Mouse (Mus musculus) ES-E14 (cell line): ENCODE measurements around the gene Slc6a9. TPM values are rescaled to one million over a fixed set of nuclear protein-coding genes. Genes with fewer than 3 reads are reported as not detected.

Experiments
- DNase-seq: peaks from one replicate; pipeline ENCODE4 v3.0.0-alpha.2; 2013; ENCODE audit warnings: low read depth, low spot score
- H3K27ac ChIP-seq: 2 replicates; pipeline ENCODE4 v1.5.1; 2012; ENCODE audit warnings: low read depth, mild to moderate bottlenecking, low read length, moderate library complexity, mixed read lengths; ENCODE audit not compliant: poor library complexity, insufficient read depth, severe bottlenecking
- H3K36me3 ChIP-seq: 2 replicates; pipeline ENCODE4 v1.6.1; 2012; ENCODE audit warnings: mild to moderate bottlenecking, low read length, moderate library complexity, mixed read lengths; ENCODE audit not compliant: control insufficient read depth, poor library complexity, insufficient read depth, severe bottlenecking
- H3K4me1 ChIP-seq, 2 experiments: fragments of 150-350 bp in 1 of 2; sonication (generic) in 1 of 2; 2 replicates each; pipeline ENCODE4 v1.6.1; 2012; ENCODE audit warnings: low read length in 2 of 2, mild to moderate bottlenecking in 1 of 2, mixed read lengths in 1 of 2; ENCODE audit not compliant: control insufficient read depth in 2 of 2, insufficient read depth in 2 of 2, poor library complexity in 1 of 2
- H3K4me3 ChIP-seq, 2 experiments: fragments of 150-350 bp in 1 of 2; sonication (generic) in 1 of 2; 2 replicates each; pipeline ENCODE4 v1.5.1; 2012; ENCODE audit warnings: low read length in 2 of 2, low read depth in 1 of 2, mild to moderate bottlenecking in 1 of 2, mixed read lengths in 1 of 2; ENCODE audit not compliant: insufficient read depth in 1 of 2, poor library complexity in 1 of 2, severe bottlenecking in 1 of 2
- H3K9ac ChIP-seq: 2 replicates; pipeline ENCODE4 v1.6.1; 2012; ENCODE audit warnings: low read depth, mild to moderate bottlenecking, low read length, mixed read lengths; ENCODE audit not compliant: poor library complexity, insufficient read depth, severe bottlenecking
- H3K9me3 ChIP-seq: fragments of 150-350 bp; sonication (generic); 2 replicates; pipeline ENCODE4 v1.6.1; 2012; ENCODE audit warnings: low read depth, mild to moderate bottlenecking, low read length; ENCODE audit not compliant: control insufficient read depth, insufficient read depth
- CHD2 ChIP-seq: IDR thresholded peaks from 2 replicates; pipeline ENCODE4 v1.6.1; 2014; ENCODE audit warnings: mild to moderate bottlenecking, low read depth, low read length, inconsistent platforms
- HCFC1 ChIP-seq: IDR thresholded peaks from 2 replicates; pipeline ENCODE4 v1.6.1; 2012; ENCODE audit warnings: low read length, inconsistent platforms, borderline replicate concordance; ENCODE audit not compliant: insufficient read depth
- MAFK ChIP-seq: IDR thresholded peaks from 2 replicates; pipeline ENCODE4 v1.6.1; 2014; ENCODE audit warnings: mild to moderate bottlenecking, low read depth, low read length, inconsistent platforms; ENCODE audit not compliant: insufficient read depth
- ZC3H11A ChIP-seq: IDR thresholded peaks from 2 replicates; pipeline ENCODE4 v1.6.1; 2012; ENCODE audit warnings: low read depth, mild to moderate bottlenecking, inconsistent platforms, low read length, borderline replicate concordance
- ZNF384 ChIP-seq: IDR thresholded peaks from 2 replicates; pipeline ENCODE4 v1.6.1; 2012; ENCODE audit warnings: low read depth, low read length, inconsistent platforms
- in situ Hi-C, 2 experiments: fragments of 600-800 bp; cut with MboI; formaldehyde crosslinking; loops; one replicate each; pipeline ENCODE4 v1.15.1; 2025; ENCODE audit warnings: low sequenced_read_pairs in 2 of 2, inconsistent platforms in 1 of 2; ENCODE audit not compliant: unreplicated experiment in 2 of 2
- total RNA-seq: library from RNA; depleted of rRNA; stranded (reverse); fragments of 300-350 nt; gene quantifications from 2 replicates; pipeline ENCODE4 v1.2.3, GENCODE M21; 2012

The Slc6a9 gene
- total RNA-seq, 1 experiment, result 6.9 TPM

DNA sequence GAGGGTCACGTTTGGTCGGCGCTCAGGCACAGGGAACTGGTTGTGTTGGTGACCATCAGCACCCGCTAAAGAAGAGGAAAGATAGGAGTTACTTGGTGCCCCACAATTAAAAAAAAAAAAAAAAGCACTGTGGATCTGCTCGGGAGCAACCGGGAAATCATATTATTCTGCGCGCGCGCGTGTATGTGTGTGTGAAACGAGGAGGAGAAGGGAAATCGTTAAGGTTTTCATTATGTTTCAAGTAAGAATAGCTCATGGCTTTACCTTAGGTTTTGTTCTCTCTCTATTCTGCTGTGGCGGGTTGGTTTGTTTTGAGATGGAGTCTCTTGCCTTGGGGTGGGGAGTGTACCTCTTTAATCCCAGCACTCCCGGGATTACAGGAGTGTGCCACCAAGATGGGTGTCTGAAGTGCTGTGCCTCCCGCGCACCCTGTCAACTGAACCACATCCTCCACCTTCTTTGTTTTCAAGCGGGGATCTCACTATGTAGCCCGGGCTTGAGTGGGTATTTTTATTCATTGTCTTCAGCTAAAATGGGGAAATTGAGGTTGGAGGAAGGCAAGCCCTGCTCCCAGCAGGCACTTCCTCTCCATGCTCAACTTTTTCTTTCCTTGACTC lies 81.3 kb downstream of the Slc6a9 start:
- TF ChIP-seq MAFK, result no peak
- TF ChIP-seq HCFC1, result no peak
- TF ChIP-seq ZNF384, result no peak
- Histone ChIP-seq H3K9ac (peak overlapping the region; percentile 86), H3K36me3 (peaks cover 12% of the 10 kb centered on the region), H3K4me1 (peaks cover 0 to 10% of the 10 kb centered on the region in 2 experiments; a peak in 2 of 4 replicates), H3K27ac (peak overlapping the region; percentile 41; the same call in 1 of the 2 replicates), H3K4me3 (peak overlapping the region; percentile 69 to 91), H3K9me3 (no peaks in the 10 kb centered on the region)
- in situ Hi-C loops, result no loop called here
- no peak for DNase-seq

DNA sequence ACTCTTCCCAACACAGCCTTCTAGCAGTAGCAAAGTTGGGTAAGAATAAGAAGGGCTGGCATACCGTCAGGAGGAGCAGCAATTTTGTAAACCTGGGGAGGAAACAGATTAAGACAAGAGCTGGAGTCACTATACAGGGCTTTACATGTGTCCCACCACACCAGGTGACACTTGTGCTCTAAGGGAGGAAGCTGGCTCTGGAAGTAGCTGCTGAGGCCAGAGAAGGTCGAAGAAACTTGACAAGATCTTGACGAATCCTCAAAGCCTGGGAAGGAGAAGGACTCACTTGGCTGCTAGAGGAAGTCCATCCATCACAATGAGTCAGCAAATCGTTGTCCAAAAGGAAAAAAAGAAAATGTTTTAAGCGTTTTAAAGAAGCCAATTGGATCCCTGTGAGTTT lies 82.1 kb downstream of the Slc6a9 start:
- in situ Hi-C loops, result no loop called here
- Histone ChIP-seq H3K36me3 (peaks cover 8% of the 10 kb centered on the region), H3K4me1 (peaks cover 0 to 10% of the 10 kb centered on the region in 2 experiments; a peak in 2 of 4 replicates), H3K9me3 (no peaks in the 10 kb centered on the region), H3K4me3 (no peak overlapping the region), H3K27ac (no peak overlapping the region), H3K9ac (no peak overlapping the region; the same call in 1 of the 2 replicates)
- TF ChIP-seq ZNF384 (no peak), MAFK (no peak), CHD2 (no peak), ZC3H11A (no peak), HCFC1 (no peak)
- DNase-seq, result no peak

DNA sequence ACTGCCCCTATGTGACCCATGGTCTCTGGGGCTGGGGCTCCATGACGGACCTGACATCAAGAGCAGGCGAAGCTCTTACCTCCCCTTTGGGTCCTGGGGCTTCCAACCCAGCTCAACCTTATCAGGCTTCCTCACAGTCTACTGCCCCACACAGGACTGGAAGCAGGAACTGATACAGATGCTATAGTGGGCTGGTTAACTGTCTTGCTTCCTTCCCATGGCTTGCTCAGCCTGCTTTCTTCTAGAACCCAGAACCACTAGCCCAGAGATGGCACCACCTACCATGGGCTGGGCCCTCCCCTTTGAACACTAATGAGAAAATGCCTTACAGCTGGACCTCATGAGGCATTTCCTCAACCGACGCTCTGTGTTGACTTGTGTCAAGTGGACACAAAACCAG lies 83.1 kb downstream of the Slc6a9 start:
- Histone ChIP-seq H3K4me1 (peaks cover 0 to 10% of the 10 kb centered on the region in 2 experiments; a peak in 2 of 4 replicates), H3K27ac (no peak overlapping the region), H3K9ac (no peak overlapping the region), H3K36me3 (no peaks in the 10 kb centered on the region), H3K9me3 (no peaks in the 10 kb centered on the region), H3K4me3 (no peak overlapping the region)
- TF ChIP-seq ZNF384, result no peak
- TF ChIP-seq HCFC1, result no peak
- TF ChIP-seq MAFK, result no peak
- no peak for TF ChIP-seq CHD2
- no peak for TF ChIP-seq ZC3H11A
- in situ Hi-C loops, result no loop called here
- DNase-seq, result no peak

GRCm38 (mm10) chr4:117917847-117918246 lies 83.5 kb downstream of the Slc6a9 start:
- H3K9ac ChIP-seq, result no peak overlapping the region
- no peaks in the 10 kb centered on the region for H3K36me3 ChIP-seq
- no peak for TF ChIP-seq MAFK
- no peak for TF ChIP-seq ZC3H11A
- no peak for TF ChIP-seq HCFC1
- no peak for TF ChIP-seq CHD2
- TF ChIP-seq ZNF384, result no peak
- no peak for DNase-seq
- no peaks in the 10 kb centered on the region for H3K9me3 ChIP-seq
- in situ Hi-C loops, result no loop called here
- H3K27ac ChIP-seq, result no peak overlapping the region
- H3K4me3 ChIP-seq, result no peak overlapping the region
- H3K4me1 ChIP-seq, result peaks cover 0 to 10% of the 10 kb centered on the region in 2 experiments; a peak in 2 of 4 replicates

GRCm38 (mm10) chr4:117918261-117918660 lies 84.0 kb downstream of the Slc6a9 start:
- H3K27ac ChIP-seq, result no peak overlapping the region
- in situ Hi-C loops, result no loop called here
- no peak for TF ChIP-seq HCFC1
- TF ChIP-seq ZNF384, result no peak
- no peak for TF ChIP-seq CHD2
- TF ChIP-seq ZC3H11A, result no peak
- no peak for TF ChIP-seq MAFK
- DNase-seq, result no peak
- H3K36me3 ChIP-seq, result no peaks in the 10 kb centered on the region
- no peak overlapping the region for H3K4me3 ChIP-seq
- peaks cover 0 to 6% of the 10 kb centered on the region in 2 experiments; a peak in 2 of 4 replicates for H3K4me1 ChIP-seq
- no peak overlapping the region for H3K9ac ChIP-seq
- H3K9me3 ChIP-seq, result no peaks in the 10 kb centered on the region
